Mouse (Mus musculus) lung, adult 2 months (tissue): ENCODE results near the gene Il23r. TPM values are rescaled to one million over a fixed set of nuclear protein-coding genes. Genes with fewer than 3 reads are reported as not detected.

Experiments
- DNase-seq: peaks from one replicate; pipeline ENCODE4 v3.0.0; 2022
- H3K4me1 ChIP-seq: fragments of 200-500 bp; 2 replicates; pipeline ENCODE4 v1.6.1; 2011; ENCODE audit warnings: low read length; ENCODE audit not compliant: control insufficient read depth, insufficient read depth
- H3K4me3 ChIP-seq: fragments of 200-500 bp; replicated peaks from 2 replicates; pipeline ENCODE3; 2011; ENCODE audit warnings: low read depth, mild to moderate bottlenecking, control low read depth, low read length; ENCODE audit errors: extremely low read depth
- CTCF ChIP-seq: fragments of 200-500 bp; IDR thresholded peaks from 2 replicates; pipeline ENCODE4 v1.5.1; 2011; ENCODE audit warnings: mild to moderate bottlenecking, low read length, control low read depth; ENCODE audit not compliant: insufficient read depth
- POLR2A ChIP-seq: fragments of 200-500 bp; IDR thresholded peaks from 2 replicates; pipeline ENCODE4 v1.6.1; 2011; ENCODE audit warnings: low read depth, mild to moderate bottlenecking, control low read depth, low read length, borderline replicate concordance; ENCODE audit errors: extremely low read depth
- WGBS: fragments of 180-500 bp; shearing (Covaris S2); methylation state at CpG from one replicate; pipeline ENCODE4 v1.1.7; 2018; 5-methylcytosine and 5-hydroxymethylcytosine counted together
- polyA plus RNA-seq: library from polyadenylated mRNA; depleted of rRNA; stranded (reverse); fragments of >200 nt; gene quantifications from 2 replicates; pipeline ENCODE4 v1.2.3, GENCODE M21; 2012; rRNA removed

Gene Il23r
- polyA plus RNA-seq, result 0.11 TPM in 1 of 2 replicates, not detected in the other

DNA sequence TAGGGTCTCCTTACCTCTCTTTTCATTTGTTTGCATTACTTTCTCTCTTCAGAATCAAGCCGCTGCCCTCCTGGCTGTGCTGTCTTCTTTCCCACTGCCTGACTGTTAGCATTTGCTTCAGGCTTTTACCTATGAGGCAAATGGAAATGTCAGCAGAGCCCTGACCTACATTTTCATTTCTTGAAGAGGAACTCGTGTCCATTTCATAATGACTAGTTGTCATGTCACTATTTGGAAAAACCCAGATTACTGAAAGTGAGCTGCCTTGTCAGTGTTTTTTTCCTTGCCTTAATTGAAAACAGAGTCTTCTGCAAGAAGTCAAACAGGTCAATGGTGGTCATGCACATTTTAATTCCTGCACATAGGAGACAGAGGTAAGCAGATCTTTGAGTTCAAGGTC lies at the start of gene Il23r:
Gene Il23r (minus strand): TSS at position 101 of the 400 bp plus-strand sequence.
- H3K4me3 ChIP-seq, result no peak within 1 kb of the TSS
- H3K4me1 ChIP-seq, result no peaks in the 10 kb centered on the region
- WGBS, result 67% methylated on average over 2 of the region's 2 CpGs
- DNase-seq, result no peak
- no peak for TF ChIP-seq CTCF
- TF ChIP-seq POLR2A, result no peak

DNA sequence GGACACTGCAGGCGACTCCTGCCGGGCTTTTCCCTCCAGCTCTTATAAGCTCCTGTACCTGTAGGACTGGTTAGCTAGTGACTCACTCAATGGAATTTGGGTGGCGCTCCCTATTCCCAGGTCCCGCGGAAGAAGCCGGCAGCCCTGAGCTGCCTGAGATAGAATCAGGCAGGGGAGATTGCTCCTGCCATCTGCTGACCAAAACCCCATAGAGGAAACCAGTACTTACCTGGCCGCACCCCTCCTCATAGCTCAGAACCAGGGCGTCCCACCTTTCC lies 44.1 kb upstream of the Il23r start, which contains the start of gene Tacstd2:
Gene Tacstd2 (minus strand): TSS at position 20 of the 278 bp plus-strand sequence.
- 9% methylated on average over 8 of the region's 8 CpGs for WGBS
- Histone ChIP-seq H3K4me3 (peak within 1 kb of the TSS; percentile 61), H3K4me1 (no peaks in the 10 kb centered on the region)
- peak; percentile 45 for DNase-seq
- TF ChIP-seq POLR2A (no peak), CTCF (no peak)

DNA sequence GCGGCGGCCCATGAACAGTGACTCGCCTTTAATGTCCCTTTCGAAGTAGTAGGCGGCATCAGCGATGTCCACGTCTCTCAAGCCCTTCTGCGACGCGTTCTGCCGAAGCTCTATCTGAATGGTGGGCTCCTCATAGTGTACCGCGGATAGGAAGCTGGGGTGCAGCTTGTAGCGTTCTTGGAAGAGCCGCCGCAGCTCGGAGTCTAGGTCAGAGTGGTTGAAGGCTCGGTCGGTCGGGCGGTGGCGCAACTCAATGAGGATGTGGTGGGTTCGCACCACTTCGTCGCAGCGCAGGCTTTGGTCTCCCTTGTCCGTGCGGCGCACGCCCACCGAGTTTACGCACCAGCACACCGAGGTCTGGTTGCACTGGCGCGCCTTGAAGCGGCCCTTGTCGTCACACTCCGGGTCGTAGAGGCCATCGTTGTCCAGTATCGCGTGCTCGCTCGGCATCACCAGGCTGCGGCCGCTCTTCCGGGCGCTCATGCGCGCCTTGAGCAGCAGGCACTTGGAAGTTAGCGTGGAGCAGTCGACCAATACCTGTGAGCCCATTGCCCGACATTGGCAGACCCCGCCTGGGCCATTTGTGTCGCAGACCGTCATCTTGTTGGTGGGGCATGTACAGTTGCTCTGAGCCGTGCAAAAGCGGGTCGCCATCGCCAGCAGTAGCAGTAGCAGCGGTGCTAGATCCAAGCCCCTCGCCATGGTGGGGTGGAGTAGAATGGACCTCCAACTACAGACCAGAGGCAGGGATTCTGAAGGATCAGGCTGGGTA lies 43.5 kb upstream of the Il23r start:
- DNase-seq, result peak; percentile 63
- 2% methylated on average over 62 of the region's 62 CpGs for WGBS
- Histone ChIP-seq H3K4me3 (peak overlapping the region; percentile 61), H3K4me1 (no peaks in the 10 kb centered on the region; the same call in 1 of the 2 replicates)
- TF ChIP-seq POLR2A, result peak; percentile 18; the same call in 1 of the 2 replicates
- TF ChIP-seq CTCF, result no peak

DNA sequence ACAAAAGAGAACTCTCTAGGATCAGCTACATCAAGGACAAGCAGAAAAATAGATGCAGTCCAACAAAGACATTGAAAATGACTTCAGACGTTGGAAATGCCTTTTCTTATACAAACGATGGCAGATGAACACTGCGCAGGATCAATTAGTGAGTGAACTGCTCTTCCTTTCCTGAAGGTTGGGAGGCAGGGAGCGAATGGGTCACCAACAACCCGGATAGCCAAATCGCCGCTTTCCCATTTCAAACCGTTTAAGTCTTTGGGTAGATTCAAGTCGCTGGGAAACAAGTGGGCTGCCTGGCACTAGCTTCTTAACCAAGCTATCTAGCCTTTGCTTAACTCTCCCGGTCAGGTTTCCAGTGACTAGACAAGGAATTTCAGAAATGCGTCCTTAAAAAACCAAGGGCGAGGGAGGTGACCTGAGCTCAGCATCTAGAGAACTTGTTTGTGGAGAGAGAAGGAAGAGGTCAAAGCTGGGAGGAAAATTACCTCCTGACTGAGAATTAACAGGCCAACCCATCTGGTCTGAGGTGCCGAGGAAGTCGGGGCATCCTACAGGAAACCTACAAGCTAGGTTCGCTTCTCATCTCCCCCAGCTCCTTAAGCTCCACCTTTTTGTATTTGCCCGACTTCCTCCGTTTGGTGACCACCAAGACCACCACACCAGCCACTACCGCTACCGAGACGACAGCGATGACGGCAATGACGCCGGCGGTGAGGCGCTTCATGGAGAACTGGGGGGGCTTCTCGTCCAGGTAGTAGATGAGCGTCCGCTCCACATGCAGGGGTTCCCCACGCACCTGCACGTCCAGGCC lies 42.7 kb upstream of the Il23r start:
- Histone ChIP-seq H3K4me1 (no peaks in the 10 kb centered on the region; the same call in 1 of the 2 replicates), H3K4me3 (peak overlapping the region; percentile 61)
- no peak for TF ChIP-seq CTCF
- no peak for TF ChIP-seq POLR2A
- peak; percentile 26 for DNase-seq
- WGBS, result 11% methylated on average over 31 of the region's 31 CpGs

DNA sequence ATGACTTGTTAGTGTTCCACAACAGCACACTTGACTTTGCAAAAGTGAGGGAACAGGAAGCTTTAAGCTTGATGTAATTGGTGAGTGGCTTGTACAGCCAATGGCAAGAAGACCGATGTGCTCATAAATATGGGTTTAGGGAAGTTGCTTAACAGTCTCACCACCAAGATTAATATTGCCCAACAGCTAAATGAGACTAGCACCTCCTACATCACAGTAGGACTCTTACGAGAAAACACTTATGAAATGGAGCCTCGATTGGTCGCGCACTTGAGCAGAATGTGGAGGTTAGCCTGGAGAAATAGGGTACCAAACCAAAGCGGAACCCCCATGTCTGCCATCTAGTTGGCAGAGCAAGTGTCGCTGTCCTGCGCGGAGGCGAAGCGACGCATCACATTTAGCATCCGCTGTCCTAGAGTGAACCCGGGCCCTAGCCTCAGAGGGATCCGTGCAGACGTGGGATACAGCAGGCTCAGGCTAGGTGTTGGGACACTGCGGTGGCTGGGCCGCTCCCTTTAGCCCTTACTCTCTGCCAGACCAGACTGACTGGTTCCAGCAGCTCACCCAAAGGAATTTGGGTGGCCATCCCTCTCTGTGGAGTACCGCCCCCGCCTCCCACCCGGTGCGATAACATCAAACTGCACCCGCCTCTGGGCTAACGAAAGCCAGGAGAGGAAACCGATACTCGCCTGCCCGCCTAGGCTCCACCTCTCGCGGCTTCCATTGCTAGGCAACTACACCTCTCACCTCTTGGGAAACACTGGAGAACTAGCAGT lies 41.2 kb upstream of the Il23r start:
- no peaks in the 10 kb centered on the region; the same call in 1 of the 2 replicates for H3K4me1 ChIP-seq
- DNase-seq, result peak; percentile 66
- TF ChIP-seq CTCF (no peak), POLR2A (no peak)
- WGBS, result 5% methylated on average over 29 of the region's 29 CpGs
- H3K4me3 ChIP-seq, result peak overlapping the region; percentile 47

GRCm38 (mm10) chr6:67531822-67532162 lies 40.1 kb upstream of the Il23r start:
- DNase-seq, result no peak
- Histone ChIP-seq H3K4me3 (no peak overlapping the region), H3K4me1 (no peaks in the 10 kb centered on the region; the same call in 1 of the 2 replicates)
- TF ChIP-seq POLR2A, result no peak
- TF ChIP-seq CTCF, result no peak
- WGBS, result 42% methylated on average over 7 of the region's 7 CpGs

GRCm38 (mm10) chr6:67530992-67531821 lies 39.6 kb upstream of the Il23r start:
- no peak overlapping the region for H3K4me3 ChIP-seq
- DNase-seq, result peak; percentile 14

DNA sequence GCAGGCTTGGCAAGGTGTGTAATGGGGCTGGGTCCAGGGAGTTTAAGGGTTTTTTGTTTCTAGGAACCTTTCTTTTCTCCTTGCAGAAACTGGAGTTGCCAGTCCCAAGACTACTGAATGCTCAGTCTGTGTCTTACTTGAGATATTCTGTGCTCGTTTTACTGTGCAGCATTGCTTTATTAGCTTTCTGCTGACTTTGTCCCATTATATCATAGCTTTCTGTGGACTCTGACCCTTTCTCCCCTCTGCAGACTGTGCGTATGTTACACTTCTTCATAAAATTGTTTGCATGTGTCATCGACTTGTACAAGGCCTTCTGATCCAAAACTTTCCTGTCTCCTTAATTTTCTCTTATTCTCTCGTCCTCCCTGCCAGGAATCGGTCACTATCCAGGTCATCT lies 34.7 kb upstream of the Il23r start:
- no peak for TF ChIP-seq POLR2A
- TF ChIP-seq CTCF, result no peak
- 80% methylated on average over 5 of the region's 5 CpGs for WGBS
- Histone ChIP-seq H3K4me3 (no peak overlapping the region), H3K4me1 (no peaks in the 10 kb centered on the region; the same call in 1 of the 2 replicates)
- DNase-seq, result no peak

More at GRCm38 (mm10) chr6:67530992-67531821, 39.6 kb upstream of the Il23r start:
- no peak for TF ChIP-seq CTCF
- TF ChIP-seq POLR2A, result no peak
- WGBS, result 43% methylated on average over 9 of the region's 9 CpGs
- H3K4me1 ChIP-seq, result no peaks in the 10 kb centered on the region; the same call in 1 of the 2 replicates
